Mouse (Mus musculus) neutrophil, adult 83 days (primary cell): ENCODE measurements around the gene Olfr1260. TPM values are rescaled to one million over a fixed set of nuclear protein-coding genes. Genes with fewer than 3 reads are reported as not detected.

Experiments
- total RNA-seq, 2 experiments: library from RNA; stranded (reverse); gene quantifications; one replicate each; pipeline ENCODE4 v1.2.4; 2023

Gene Olfr1260
- total RNA-seq, result not detected

GRCm38 (mm10) chr2:89974184-89974583, at the start of gene Olfr1260:
TSS of gene Olfr1260 (plus strand) at chr2:89974340.

GRCm38 (mm10) chr2:89927009-89927408, 47.1 kb upstream of the Olfr1260 start, which contains the start of gene Olfr1258:
TSS of gene Olfr1258 (plus strand) at chr2:89927309.

GRCm38 (mm10) chr2:89948564-89948963, 25.6 kb upstream of the Olfr1260 start, which contains the start of gene Olfr1259:
TSS of gene Olfr1259 (minus strand) at chr2:89948664.

GRCm38 (mm10) chr2:89990921-89991320, 16.8 kb downstream of the Olfr1260 start, which contains the start of gene Olfr1261:
TSS of gene Olfr1261 (plus strand) at chr2:89991221.

GRCm38 (mm10) chr2:89999845-90000244, 25.7 kb downstream of the Olfr1260 start, which contains the start of gene Olfr1262:
TSS of gene Olfr1262 (plus strand) at chr2:90000145.

GRCm38 (mm10) chr2:90011831-90012230, 37.7 kb downstream of the Olfr1260 start, which contains the start of gene Olfr1263:
TSS of gene Olfr1263 (plus strand) at chr2:90012131.

GRCm38 (mm10) chr2:90025477-90025876, 51.3 kb downstream of the Olfr1260 start, which contains the start of gene Olfr1264:
TSS of gene Olfr1264 (minus strand) at chr2:90025577.

Other genes with a start within 250 kb of the Olfr1260 start
- gene Olfr1252, start 249.3 kb upstream of the Olfr1260 start, total RNA-seq, result not detected
- not detected for gene Olfr1253, start 217.2 kb upstream of the Olfr1260 start, total RNA-seq
- not detected for gene Olfr1254, start 180.7 kb upstream of the Olfr1260 start, total RNA-seq
- gene Olfr1255, start 162.3 kb upstream of the Olfr1260 start, total RNA-seq, result not detected
- not detected for gene Olfr1256, start 132.8 kb upstream of the Olfr1260 start, total RNA-seq
- not detected for gene Olfr48, start 126.1 kb upstream of the Olfr1260 start, total RNA-seq
- gene Olfr1257, start 95.9 kb upstream of the Olfr1260 start, total RNA-seq, result not detected
- not detected for gene Olfr1258, start 47.0 kb upstream of the Olfr1260 start, total RNA-seq
- gene Olfr1259, start 25.7 kb upstream of the Olfr1260 start, total RNA-seq, result not detected
- not detected for gene Olfr1261, start 16.9 kb downstream of the Olfr1260 start, total RNA-seq
- gene Olfr1262, start 25.8 kb downstream of the Olfr1260 start, total RNA-seq, result not detected
- gene Olfr1263, start 37.8 kb downstream of the Olfr1260 start, total RNA-seq, result not detected
- not detected for gene Olfr1264, start 51.2 kb downstream of the Olfr1260 start, total RNA-seq
- not detected for gene Olfr1265, start 61.0 kb downstream of the Olfr1260 start, total RNA-seq
- gene Olfr140, start 89.3 kb downstream of the Olfr1260 start, total RNA-seq, result not detected
- not detected for gene Olfr1269, start 147.1 kb downstream of the Olfr1260 start, total RNA-seq
- gene Olfr32, start 168.0 kb downstream of the Olfr1260 start, total RNA-seq, result not detected
- not detected for gene Olfr1270, start 178.8 kb downstream of the Olfr1260 start, total RNA-seq